Mouse (Mus musculus): Measurements from ENCODE around the gene Cog5. TPM values are rescaled to one million over a fixed set of nuclear protein-coding genes. Genes with fewer than 3 reads are reported as not detected.

The Cog5 gene
- polyA plus RNA-seq, 1 experiment from 2014 or later: 26.1 TPM

GRCm38 (mm10) chr12:31965517-31966212, 311.0 kb downstream of the Cog5 start:
- H3K27me3 ChIP-seq (ENCODE audit: insufficient read depth, poor library complexity, severe bottlenecking): no peaks in the 10 kb centered on the region
- H3K4me1 ChIP-seq: 0 out of 2 replicates have a peak, but pooled peaks cover 9% of the 10 kb centered on the region
- no peaks in the 10 kb centered on the region for H3K9me3 ChIP-seq
- H3K36me3 ChIP-seq: no peaks in the 10 kb centered on the region
- WGBS: 91% methylated on average over 12 of the region's 12 CpGs
- no peak overlapping the region for H3K4me3 ChIP-seq
- DNase-seq (ENCODE audit: low spot score): no peak
- H3K27ac ChIP-seq: no peak overlapping the region

- Histone ChIP-seq H3K36me3 (no peaks in the 10 kb centered on the region), H3K9me3 (no peaks in the 10 kb centered on the region), H3K27me3 (ENCODE audit: insufficient read depth, poor library complexity, severe bottlenecking) (no peaks in the 10 kb centered on the region), H3K27ac (no peak overlapping the region), H3K4me3 (no peak overlapping the region), H3K4me1 (0 out of 2 replicates have a peak, but pooled peaks cover 9% of the 10 kb centered on the region)
- 66% methylated on average over 4 of the region's 4 CpGs for WGBS
- DNase-seq (ENCODE audit: low spot score): no peak
Observed at GRCm38 (mm10) chr12:31966405-31966804, 311.7 kb downstream of the Cog5 start.

DNA sequence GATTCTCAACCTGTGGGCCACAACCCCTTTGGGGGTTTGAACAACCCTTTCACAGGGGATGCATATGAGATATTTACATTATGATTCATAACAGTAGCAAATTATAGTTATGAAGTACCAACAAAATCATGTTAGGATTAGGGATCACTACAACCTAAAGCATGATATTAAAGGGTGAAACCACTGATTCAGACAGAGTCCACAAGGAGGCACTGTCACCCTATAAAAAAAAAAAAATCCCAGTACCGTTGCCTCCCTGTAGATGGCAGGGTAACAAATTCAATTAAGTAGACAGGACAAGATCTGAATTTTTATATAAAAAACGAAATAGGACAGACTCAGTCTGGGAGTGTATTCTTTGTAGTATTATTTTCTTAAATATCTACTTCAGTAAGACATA, 312.9 kb downstream of the Cog5 start:
- Histone ChIP-seq H3K4me3 (no peak overlapping the region), H3K27me3 (ENCODE audit: insufficient read depth, poor library complexity, severe bottlenecking) (no peaks in the 10 kb centered on the region), H3K9me3 (no peaks in the 10 kb centered on the region), H3K27ac (no peak overlapping the region), H3K4me1 (0 out of 2 replicates have a peak, but pooled peaks cover 9% of the 10 kb centered on the region), H3K36me3 (no peaks in the 10 kb centered on the region)
- WGBS: 8% methylated on average over 2 of the region's 2 CpGs
- no peak for DNase-seq (ENCODE audit: low spot score)

- Histone ChIP-seq H3K4me1 (peaks cover 18% of the 10 kb centered on the region), H3K27ac (no peak overlapping the region), H3K4me3 (no peak overlapping the region), H3K36me3 (no peaks in the 10 kb centered on the region), H3K27me3 (ENCODE audit: insufficient read depth, poor library complexity, severe bottlenecking) (no peaks in the 10 kb centered on the region), H3K9me3 (no peaks in the 10 kb centered on the region)
- no peak for DNase-seq (ENCODE audit: low spot score)
- WGBS: 8% methylated on average over 1 of the region's 1 CpGs
Observed at GRCm38 (mm10) chr12:31969111-31969510, 314.4 kb downstream of the Cog5 start.

- no peak overlapping the region for H3K27ac ChIP-seq
- H3K27me3 ChIP-seq (ENCODE audit: insufficient read depth, poor library complexity, severe bottlenecking): no peaks in the 10 kb centered on the region
- peaks cover 18% of the 10 kb centered on the region for H3K4me1 ChIP-seq
- H3K4me3 ChIP-seq: no peak overlapping the region
- H3K9me3 ChIP-seq: no peaks in the 10 kb centered on the region
- DNase-seq (ENCODE audit: low spot score): no peak
- H3K36me3 ChIP-seq: no peaks in the 10 kb centered on the region
- 85% methylated on average over 8 of the region's 8 CpGs for WGBS
Observed at GRCm38 (mm10) chr12:31971547-31971946, 316.9 kb downstream of the Cog5 start.

DNA sequence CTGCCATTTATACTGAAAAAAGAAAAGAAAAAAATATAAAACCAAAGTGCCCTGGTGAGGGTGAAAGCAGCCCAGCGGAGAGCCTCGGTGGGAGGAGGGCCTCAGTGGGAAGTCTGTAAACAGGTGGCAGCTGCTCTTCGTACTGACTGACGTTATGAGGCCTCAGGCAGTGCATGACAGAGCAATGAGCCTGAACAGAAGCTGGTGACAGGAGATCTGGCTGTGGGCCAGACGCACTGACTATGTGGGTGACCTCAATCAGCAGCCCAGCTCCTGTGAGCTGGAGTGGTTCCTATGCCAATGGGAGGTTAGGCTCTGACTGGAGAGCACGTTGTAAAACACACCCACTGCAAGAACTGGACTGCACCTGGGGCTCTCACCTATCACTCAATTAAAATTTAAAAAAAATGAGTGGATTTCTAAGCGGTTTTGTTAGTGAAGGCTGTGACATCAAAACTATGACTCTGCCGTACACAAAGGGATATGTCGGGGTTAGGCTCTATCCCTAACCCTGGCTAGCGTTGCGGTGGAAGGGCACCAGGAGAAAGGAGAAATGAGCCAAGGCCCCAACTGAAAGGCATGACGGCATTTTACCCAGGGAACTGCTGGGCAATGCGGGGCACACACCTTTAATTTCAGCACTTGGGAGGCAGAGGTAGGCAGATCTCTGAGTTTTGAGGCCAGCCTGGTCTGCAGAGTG, 319.0 kb downstream of the Cog5 start:
- Histone ChIP-seq H3K36me3 (no peaks in the 10 kb centered on the region), H3K27me3 (ENCODE audit: insufficient read depth, poor library complexity, severe bottlenecking) (no peaks in the 10 kb centered on the region), H3K4me1 (peaks cover 20% of the 10 kb centered on the region), H3K4me3 (no peak overlapping the region), H3K27ac (no peak overlapping the region), H3K9me3 (no peaks in the 10 kb centered on the region)
- peak; percentile 93 for DNase-seq (ENCODE audit: low spot score)
- WGBS: 57% methylated on average over 13 of the region's 13 CpGs

GRCm38 (mm10) chr12:31976544-31976943, 321.9 kb downstream of the Cog5 start:
- Histone ChIP-seq H3K36me3 (no peaks in the 10 kb centered on the region), H3K4me1 (peaks cover 13% of the 10 kb centered on the region), H3K27ac (no peak overlapping the region), H3K4me3 (no peak overlapping the region), H3K9me3 (no peaks in the 10 kb centered on the region), H3K27me3 (ENCODE audit: insufficient read depth, poor library complexity, severe bottlenecking) (no peaks in the 10 kb centered on the region)
- no peak for DNase-seq (ENCODE audit: low spot score)
- 51% methylated on average over 7 of the region's 7 CpGs for WGBS

DNA sequence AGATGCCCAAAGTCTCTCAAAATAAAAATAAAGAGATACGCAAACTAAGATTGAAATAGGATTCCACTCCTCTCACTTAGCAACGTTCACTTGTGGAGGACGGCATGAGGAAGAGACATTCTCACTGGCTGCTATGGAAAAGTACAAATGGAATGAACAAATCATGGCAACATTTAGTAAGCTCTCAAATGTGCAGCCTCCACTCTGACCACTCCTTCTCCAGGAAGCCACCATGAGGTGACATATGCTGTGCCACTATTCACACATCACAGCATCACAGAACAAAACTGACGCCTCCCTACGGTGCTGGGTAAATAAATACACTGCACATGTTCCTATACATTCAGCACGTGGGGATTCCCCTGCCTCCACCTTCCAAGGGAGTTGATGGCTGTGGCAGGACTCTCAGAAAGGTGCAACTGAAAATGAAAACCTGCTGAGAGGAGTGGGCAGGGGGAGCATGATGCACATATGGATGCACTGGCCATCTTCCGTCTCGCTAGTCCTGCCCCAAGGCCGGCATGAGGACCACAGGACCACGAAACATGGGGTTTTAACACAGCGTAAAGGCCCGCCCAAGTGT, 323.0 kb downstream of the Cog5 start:
- H3K36me3 ChIP-seq: no peaks in the 10 kb centered on the region
- peaks cover 13% of the 10 kb centered on the region for H3K4me1 ChIP-seq
- no peaks in the 10 kb centered on the region for H3K27me3 ChIP-seq (ENCODE audit: insufficient read depth, poor library complexity, severe bottlenecking)
- H3K4me3 ChIP-seq: no peak overlapping the region
- no peaks in the 10 kb centered on the region for H3K9me3 ChIP-seq
- DNase-seq (ENCODE audit: low spot score): no peak
- no peak overlapping the region for H3K27ac ChIP-seq
- WGBS: 76% methylated on average over 12 of the region's 12 CpGs

GRCm38 (mm10) chr12:31983238-31983637, 328.6 kb downstream of the Cog5 start:
- no peak overlapping the region for H3K4me3 ChIP-seq
- H3K4me1 ChIP-seq: peaks cover 4% of the 10 kb centered on the region
- 55% methylated on average over 7 of the region's 7 CpGs for WGBS
- DNase-seq (ENCODE audit: low spot score): no peak
- H3K27ac ChIP-seq: no peak overlapping the region
- H3K9me3 ChIP-seq: no peaks in the 10 kb centered on the region
- H3K27me3 ChIP-seq (ENCODE audit: insufficient read depth, poor library complexity, severe bottlenecking): no peaks in the 10 kb centered on the region
- no peaks in the 10 kb centered on the region for H3K36me3 ChIP-seq

DNA sequence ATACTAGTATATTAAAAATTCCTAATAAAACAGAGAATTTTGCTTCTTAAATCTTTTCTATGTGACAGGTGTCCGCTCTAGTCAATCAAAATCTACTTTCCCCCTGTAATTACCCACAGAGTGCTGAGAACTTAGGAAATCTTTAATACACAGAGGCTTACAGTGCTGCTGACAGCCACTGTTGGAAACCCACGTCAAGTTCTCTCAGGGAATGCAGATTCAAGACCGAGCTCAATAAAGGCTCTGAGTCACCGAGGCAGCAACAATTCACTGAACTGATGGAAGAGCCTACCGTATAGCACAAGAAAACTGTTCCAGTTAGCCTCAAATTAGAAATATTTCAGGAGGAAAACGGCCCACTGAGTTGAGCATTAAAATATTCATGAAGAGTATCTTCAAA, 329.1 kb downstream of the Cog5 start:
- Histone ChIP-seq H3K9me3 (no peaks in the 10 kb centered on the region), H3K27ac (no peak overlapping the region), H3K27me3 (ENCODE audit: insufficient read depth, poor library complexity, severe bottlenecking) (no peaks in the 10 kb centered on the region), H3K36me3 (no peaks in the 10 kb centered on the region), H3K4me1 (peaks cover 4% of the 10 kb centered on the region), H3K4me3 (no peak overlapping the region)
- no peak for DNase-seq (ENCODE audit: low spot score)
- 78% methylated on average over 6 of the region's 6 CpGs for WGBS

GRCm38 (mm10) chr12:31984206-31984605, 329.5 kb downstream of the Cog5 start:
- Histone ChIP-seq H3K27ac (no peak overlapping the region), H3K27me3 (ENCODE audit: insufficient read depth, poor library complexity, severe bottlenecking) (no peaks in the 10 kb centered on the region), H3K4me3 (no peak overlapping the region), H3K36me3 (no peaks in the 10 kb centered on the region), H3K4me1 (peaks cover 6% of the 10 kb centered on the region), H3K9me3 (no peaks in the 10 kb centered on the region)
- no peak for DNase-seq (ENCODE audit: low spot score)
- 49% methylated on average over 2 of the region's 2 CpGs for WGBS

- peak overlapping the region; percentile 56; the same call in 1 of the 2 replicates for H3K27ac ChIP-seq
- WGBS: 63% methylated on average over 12 of the region's 12 CpGs
- DNase-seq (ENCODE audit: low spot score): no peak
- no peaks in the 10 kb centered on the region for H3K27me3 ChIP-seq (ENCODE audit: insufficient read depth, poor library complexity, severe bottlenecking)
- peaks cover 9% of the 10 kb centered on the region for H3K4me1 ChIP-seq
- no peaks in the 10 kb centered on the region for H3K36me3 ChIP-seq
- no peak overlapping the region for H3K4me3 ChIP-seq
- H3K9me3 ChIP-seq: no peaks in the 10 kb centered on the region
Observed at GRCm38 (mm10) chr12:31984664-31985063, 330.0 kb downstream of the Cog5 start.

DNA sequence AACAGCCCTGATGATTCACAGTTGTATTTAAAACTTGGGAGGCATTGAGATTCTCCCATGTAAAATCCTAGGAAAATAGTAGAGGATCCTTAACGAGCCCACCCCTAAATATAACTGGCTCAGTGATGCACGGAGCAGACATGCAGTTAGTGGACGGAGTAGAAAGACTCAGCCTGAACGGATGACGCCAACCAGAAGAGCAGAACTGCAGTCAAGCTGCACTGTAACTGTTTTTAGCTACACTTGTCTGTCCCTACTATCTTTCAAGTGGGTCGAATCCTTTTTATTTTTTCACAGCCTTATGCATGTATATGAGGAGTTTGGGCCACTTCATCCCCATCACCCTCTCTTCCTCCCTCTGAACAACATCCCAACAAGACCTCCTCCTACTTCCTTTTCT, 331.1 kb downstream of the Cog5 start:
- Histone ChIP-seq H3K27me3 (ENCODE audit: insufficient read depth, poor library complexity, severe bottlenecking) (no peaks in the 10 kb centered on the region), H3K9me3 (no peaks in the 10 kb centered on the region), H3K36me3 (no peaks in the 10 kb centered on the region), H3K4me3 (no peak overlapping the region), H3K27ac (no peak overlapping the region), H3K4me1 (peaks cover 12% of the 10 kb centered on the region)
- DNase-seq (ENCODE audit: low spot score): no peak
- 66% methylated on average over 6 of the region's 6 CpGs for WGBS
